Mouse (Mus musculus) megakaryocyte, embryonic 14.5 days (primary cell): ENCODE measurements at regions not wholly inside any gene's neighbourhood (a gene's known extent, or its start where the extent isn't known, plus 50 kb on each side); places are given as distances from the start of the nearest gene placed in this dataset.

ENCODE experiments used
- H3K27me3 ChIP-seq: replicated peaks from 2 replicates; pipeline ENCODE3; 2012; ENCODE audit warnings: inconsistent platforms
- H3K36me3 ChIP-seq: replicated peaks from 2 replicates; pipeline ENCODE3; 2012; ENCODE audit warnings: low read length, inconsistent platforms, mixed read lengths
- H3K4me1 ChIP-seq: 2 replicates; pipeline ENCODE4 v1.6.1; 2012; ENCODE audit warnings: inconsistent platforms
- H3K4me3 ChIP-seq: replicated peaks from 2 replicates; pipeline ENCODE3; 2012; ENCODE audit warnings: moderate library complexity, mild to moderate bottlenecking, inconsistent platforms
- H3K9me3 ChIP-seq: 2 replicates; pipeline ENCODE4 v1.6.1; 2012; ENCODE audit warnings: inconsistent platforms
- FLI1 ChIP-seq: IDR thresholded peaks from 2 replicates; pipeline ENCODE4 v1.6.1; 2012; ENCODE audit warnings: low read length, inconsistent platforms, mixed read lengths
- GATA1 ChIP-seq: IDR thresholded peaks from 3 replicates; pipeline ENCODE4 v1.6.1; 2012; ENCODE audit warnings: mixed read lengths, low read length, inconsistent platforms, borderline replicate concordance

GRCm38 (mm10) chr4:150771922-150772651 is 81.6 kb upstream of the Errfi1 start:
- no peaks in the 10 kb centered on the region for H3K36me3 ChIP-seq
- peaks cover 20% of the 10 kb centered on the region for H3K27me3 ChIP-seq
- peaks cover 26% of the 10 kb centered on the region for H3K9me3 ChIP-seq
- no peak overlapping the region for H3K4me3 ChIP-seq
- TF ChIP-seq FLI1, result no peak
- TF ChIP-seq GATA1, result no peak
- H3K4me1 ChIP-seq, result no peaks in the 10 kb centered on the region

- Histone ChIP-seq H3K9me3 (peaks cover 26% of the 10 kb centered on the region), H3K4me1 (no peaks in the 10 kb centered on the region), H3K27me3 (peaks cover 26% of the 10 kb centered on the region), H3K4me3 (no peak overlapping the region), H3K36me3 (no peaks in the 10 kb centered on the region)
- no peak for TF ChIP-seq GATA1
- no peak for TF ChIP-seq FLI1
Measured at GRCm38 (mm10) chr4:150771469-150771868, 82.2 kb upstream of the Errfi1 start.

- Histone ChIP-seq H3K9me3 (peaks cover 15% of the 10 kb centered on the region), H3K27me3 (peaks cover 24% of the 10 kb centered on the region), H3K4me3 (no peak overlapping the region), H3K4me1 (no peaks in the 10 kb centered on the region), H3K36me3 (no peaks in the 10 kb centered on the region)
- TF ChIP-seq GATA1, result no peak
- TF ChIP-seq FLI1, result no peak
Measured at GRCm38 (mm10) chr4:150769043-150769442, 84.7 kb upstream of the Errfi1 start.

GRCm38 (mm10) chr4:150758467-150759237 is 95.1 kb upstream of the Errfi1 start:
- Histone ChIP-seq H3K36me3 (no peaks in the 10 kb centered on the region), H3K27me3 (peaks cover 33% of the 10 kb centered on the region), H3K4me3 (no peak overlapping the region), H3K9me3 (peaks cover 16% of the 10 kb centered on the region), H3K4me1 (no peaks in the 10 kb centered on the region)
- TF ChIP-seq GATA1, result no peak
- TF ChIP-seq FLI1, result no peak

GRCm38 (mm10) chr4:150757815-150758426 is 95.8 kb upstream of the Errfi1 start:
- H3K9me3 ChIP-seq, result peaks cover 16% of the 10 kb centered on the region
- H3K4me3 ChIP-seq, result no peak overlapping the region
- no peak for TF ChIP-seq GATA1
- no peak for TF ChIP-seq FLI1
- H3K36me3 ChIP-seq, result no peaks in the 10 kb centered on the region
- no peaks in the 10 kb centered on the region for H3K4me1 ChIP-seq
- peaks cover 36% of the 10 kb centered on the region for H3K27me3 ChIP-seq

- Histone ChIP-seq H3K4me3 (no peak overlapping the region), H3K27me3 (peaks cover 40% of the 10 kb centered on the region), H3K36me3 (no peaks in the 10 kb centered on the region), H3K9me3 (peaks cover 16% of the 10 kb centered on the region), H3K4me1 (no peaks in the 10 kb centered on the region)
- no peak for TF ChIP-seq FLI1
- TF ChIP-seq GATA1, result no peak
Measured at GRCm38 (mm10) chr4:150757291-150757741, 96.4 kb upstream of the Errfi1 start.

GRCm38 (mm10) chr4:150755446-150755845 is 98.3 kb upstream of the Errfi1 start:
- Histone ChIP-seq H3K4me1 (no peaks in the 10 kb centered on the region), H3K36me3 (no peaks in the 10 kb centered on the region), H3K27me3 (peaks cover 40% of the 10 kb centered on the region), H3K4me3 (no peak overlapping the region), H3K9me3 (peaks cover 16% of the 10 kb centered on the region)
- no peak for TF ChIP-seq GATA1
- TF ChIP-seq FLI1, result no peak

GRCm38 (mm10) chr4:150752151-150752550 is 100.2 kb upstream of the Slc45a1 start:
- Histone ChIP-seq H3K27me3 (peaks cover 42% of the 10 kb centered on the region), H3K4me3 (no peak overlapping the region), H3K4me1 (no peaks in the 10 kb centered on the region), H3K36me3 (no peaks in the 10 kb centered on the region), H3K9me3 (peaks cover 16% of the 10 kb centered on the region)
- no peak for TF ChIP-seq GATA1

GRCm38 (mm10) chr4:150750445-150751213 is 98.7 kb upstream of the Slc45a1 start:
- Histone ChIP-seq H3K36me3 (no peaks in the 10 kb centered on the region), H3K4me3 (no peak overlapping the region), H3K4me1 (no peaks in the 10 kb centered on the region), H3K27me3 (peaks cover 44% of the 10 kb centered on the region), H3K9me3 (peaks cover 8% of the 10 kb centered on the region)
- no peak for TF ChIP-seq FLI1
- no peak for TF ChIP-seq GATA1
